Comparison of ENCODE assay signal across 11 mouse cellular contexts in genomic region chr7:126288571-126289091, GRCm38 (mm10). TPM values are rescaled to one million over a fixed set of nuclear protein-coding genes. Genes with fewer than 3 reads are reported as not detected.
DNase-seq lines count a peak whose midpoint lies in the region; ATAC-seq and TF ChIP-seq lines count a peak whose summit lies in the region.
"Had no signal": no experiment of that assay in that cellular context is flagged by ENCODE, and none has a peak within 500 bp of the region (broad histone marks: within the 10 kb centered on the region; RNA-seq: fewer than 3 reads in every experiment).

No protein-coding gene starts in this region.

- H3K9ac ChIP-seq in kidney, embryonic 16.5 days (replicated peaks; ENCODE audit: low read length) = 0 out of 2 replicates have a peak overlapping the region, but pooled peaks have one; percentile 6
- H3K9ac ChIP-seq in forebrain, embryonic 14.5 days (ENCODE audit: low read length) = no peak overlapping the region
- H3K9ac ChIP-seq in midbrain, embryonic 15.5 days = no peak overlapping the region
- H3K9ac ChIP-seq: heart, embryonic 15.5 days; lung, embryonic 15.5 days had no signal

- H3K4me1 ChIP-seq in kidney, embryonic 16.5 days (ENCODE audit: insufficient read depth, low read length) = peaks cover 18% of the 10 kb centered on the region
- H3K4me1 ChIP-seq in kidney, adult 2 months (ENCODE audit: control insufficient read depth, insufficient read depth, low read length) = peaks cover 6% of the 10 kb centered on the region; the same call in 1 of the 2 replicates
- H3K4me1 ChIP-seq in forebrain, embryonic 14.5 days (ENCODE audit: control insufficient read depth, insufficient read depth, low read length) = peaks cover 47% of the 10 kb centered on the region
- peaks cover 55% of the 10 kb centered on the region for H3K4me1 ChIP-seq in midbrain, embryonic 15.5 days

- TF ChIP-seq CTCF in kidney, adult 2 months (conservative IDR thresholded peaks at IDR 0.05; ENCODE audit: insufficient read depth, insufficient read length, low read depth, low read length) = no peak

- WGBS in kidney, embryonic 16.5 days = 85% methylated on average over 13 of the region's 13 CpGs
- WGBS in kidney, adult 2 months = 82% methylated on average over 13 of the region's 13 CpGs
- WGBS in forebrain, embryonic 14.5 days = 68% methylated on average over 13 of the region's 13 CpGs
- 61% methylated on average over 13 of the region's 13 CpGs for WGBS in midbrain, embryonic 15.5 days

- H3K27ac ChIP-seq in kidney, embryonic 16.5 days (ENCODE audit: low read length) = no peak overlapping the region
- no peak overlapping the region for H3K27ac ChIP-seq in kidney, adult 2 months (ENCODE audit: insufficient read depth, low read depth, low read length)
- peak overlapping the region; percentile 63; the same call in 1 of the 2 replicates for H3K27ac ChIP-seq in forebrain, embryonic 14.5 days (ENCODE audit: low read depth, low read length)
- H3K27ac ChIP-seq in midbrain, embryonic 15.5 days = peak overlapping the region; percentile 22; the same call in 1 of the 2 replicates
- H3K27ac ChIP-seq: heart, embryonic 15.5 days; lung, embryonic 15.5 days had no signal

- H3K36me3 ChIP-seq in kidney, embryonic 16.5 days (ENCODE audit: insufficient read depth, low read length) = peaks cover 28% of the 10 kb centered on the region
- H3K36me3 ChIP-seq in kidney, adult 2 months (ENCODE audit: control insufficient read depth, insufficient read depth, low read length) = no peaks in the 10 kb centered on the region; the same call in 1 of the 2 replicates
- peaks cover 83% of the 10 kb centered on the region for H3K36me3 ChIP-seq in forebrain, embryonic 14.5 days (ENCODE audit: control insufficient read depth, insufficient read depth, low read length)
- peaks cover 41% of the 10 kb centered on the region for H3K36me3 ChIP-seq in midbrain, embryonic 15.5 days (replicated peaks)

- no peaks in the 10 kb centered on the region for H3K27me3 ChIP-seq in kidney, embryonic 16.5 days (ENCODE audit: insufficient read depth, low read length)
- no peaks in the 10 kb centered on the region for H3K27me3 ChIP-seq in kidney, adult 2 months (replicated peaks; ENCODE audit: control insufficient read depth, insufficient read depth, low read length)
- H3K27me3 ChIP-seq in forebrain, embryonic 14.5 days (replicated peaks; ENCODE audit: control insufficient read depth, insufficient read depth, low read length) = no peaks in the 10 kb centered on the region
- H3K27me3 ChIP-seq in midbrain, embryonic 15.5 days (replicated peaks) = no peaks in the 10 kb centered on the region
- H3K27me3 ChIP-seq: lung, embryonic 15.5 days had no signal

- H3K4me3 ChIP-seq in kidney, embryonic 16.5 days (ENCODE audit: low read length) = no peak overlapping the region
- H3K4me3 ChIP-seq in kidney, adult 2 months (ENCODE audit: insufficient read depth, low read depth, low read length) = no peak overlapping the region
- no peak overlapping the region for H3K4me3 ChIP-seq in forebrain, embryonic 14.5 days (ENCODE audit: low read depth, low read length)
- no peak overlapping the region for H3K4me3 ChIP-seq in midbrain, embryonic 15.5 days
- H3K4me3 ChIP-seq: heart, embryonic 15.5 days; lung, embryonic 15.5 days had no signal

- H3K4me2 ChIP-seq in kidney, embryonic 16.5 days (replicated peaks; ENCODE audit: low read depth, low read length) = no peak overlapping the region
- H3K4me2 ChIP-seq in forebrain, embryonic 14.5 days (ENCODE audit: low read length) = no peak overlapping the region
- no peak overlapping the region; the same call in 1 of the 2 replicates for H3K4me2 ChIP-seq in midbrain, embryonic 15.5 days
- H3K4me2 ChIP-seq: heart, embryonic 15.5 days; lung, embryonic 15.5 days had no signal

- DNase-seq in kidney, adult 2 months = no peak
- DNase-seq in B cell, adult 2 months = peak; percentile 72 to 76
- peak; percentile 66 for DNase-seq in forebrain, embryonic 14.5 days (ENCODE audit: low spot score)
- no peak for DNase-seq in right cerebral cortex, postnatal 25 days
- DNase-seq in cerebellum, adult 11-12 months = no peak
- DNase-seq: kidney, adult 8-10 months had no signal

- ATAC-seq in kidney, embryonic 16.5 days (ENCODE audit: low FRiP score, low TSS enrichment) = no peak
- peak; percentile 40; the same call in 1 of the 2 replicates for ATAC-seq in forebrain, embryonic 14.5 days
- no peak for ATAC-seq in midbrain, embryonic 15.5 days (replicated peaks)
- no peak for ATAC-seq in inflammation-experienced regulatory T-cells, adult 6 months

- no peaks in the 10 kb centered on the region for H3K9me3 ChIP-seq in kidney, embryonic 16.5 days (ENCODE audit: low read length)
- H3K9me3 ChIP-seq in forebrain, embryonic 14.5 days (replicated peaks; ENCODE audit: control insufficient read depth, low read length) = no peaks in the 10 kb centered on the region
- H3K9me3 ChIP-seq in midbrain, embryonic 15.5 days = no peaks in the 10 kb centered on the region
- H3K9me3 ChIP-seq: heart, embryonic 15.5 days; lung, embryonic 15.5 days had no signal

- TF ChIP-seq POLR2A in kidney, adult 2 months (IDR thresholded peaks at IDR 0.05; ENCODE audit: low read depth, low read length) = no peak

RNA-seq across cellular contexts. Expression of gene Sbk1, which starts 16.2 kb away (rescaled TPM):
- 25.9 and 29.7 TPM in 2 replicates for polyA plus RNA-seq in kidney, embryonic 16.5 days (2015; fragmentation: Nextera tagmentation; extraction: Ambion mirVana)
- polyA plus RNA-seq in kidney, adult 2 months (2012; rRNA removed) = 29.2 and 31.5 TPM in 2 replicates
- polyA plus RNA-seq in forebrain, embryonic 14.5 days (2014; fragmentation: Nextera tagmentation; extraction: Ambion mirVana) = 289 and 315 TPM in 2 replicates
- 333 and 359 TPM in 2 replicates for polyA plus RNA-seq in midbrain, embryonic 15.5 days (2015; fragmentation: Nextera tagmentation; extraction: Ambion mirVana)
- 1 to 10 TPM; 2.1 to 4.2 (median 2.6) TPM for polyA plus RNA-seq in inflammation-experienced regulatory T-cells, adult 6 months (2017; shearing (Covaris generic))

Comparison
In these comparisons a context has a peak if more than half of its experiments do, and no peak if none do; other contexts are left out.
1. H3K27ac ChIP-seq: peak in forebrain, embryonic 14.5 days (single experiment) and midbrain, embryonic 15.5 days (single experiment); none in kidney, embryonic 16.5 days (single experiment) and kidney, adult 2 months (single experiment).
2. DNase-seq: peak in B cell, adult 2 months (2 of 2) and forebrain, embryonic 14.5 days (single experiment); none in kidney, adult 2 months (single experiment), right cerebral cortex, postnatal 25 days (single experiment) and cerebellum, adult 11-12 months (single experiment).